Mouse (Mus musculus) cerebral cortex, adult 2 months (tissue): ENCODE data around the gene Pus7.

Source experiments
- WGBS: fragments of 180-500 bp; shearing (Covaris S2); methylation state at CpG from one replicate; pipeline ENCODE4 v1.1.7; 2018; 5-methylcytosine and 5-hydroxymethylcytosine counted together

Gene Pus7

DNA sequence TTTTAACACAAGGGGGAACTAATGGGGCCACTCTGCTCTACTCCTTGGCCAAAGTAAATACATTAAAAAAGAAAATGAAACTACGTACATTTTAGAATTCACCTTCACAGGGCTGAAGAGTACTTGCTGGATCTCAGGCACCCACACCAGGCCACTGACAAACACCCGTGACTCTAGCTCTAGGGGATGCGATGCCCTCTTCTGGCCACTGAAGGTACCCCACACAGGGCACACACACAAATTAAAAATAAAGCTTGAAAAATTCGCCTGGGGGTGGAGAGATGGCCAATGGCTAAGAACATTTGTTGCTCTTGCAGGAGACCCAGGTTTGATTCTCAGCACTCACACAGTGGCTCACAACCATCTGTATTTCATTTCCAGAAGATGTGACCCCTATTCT is 27.1 kb downstream of the Pus7 start:
- 96% methylated on average over 4 of the region's 4 CpGs for WGBS

DNA sequence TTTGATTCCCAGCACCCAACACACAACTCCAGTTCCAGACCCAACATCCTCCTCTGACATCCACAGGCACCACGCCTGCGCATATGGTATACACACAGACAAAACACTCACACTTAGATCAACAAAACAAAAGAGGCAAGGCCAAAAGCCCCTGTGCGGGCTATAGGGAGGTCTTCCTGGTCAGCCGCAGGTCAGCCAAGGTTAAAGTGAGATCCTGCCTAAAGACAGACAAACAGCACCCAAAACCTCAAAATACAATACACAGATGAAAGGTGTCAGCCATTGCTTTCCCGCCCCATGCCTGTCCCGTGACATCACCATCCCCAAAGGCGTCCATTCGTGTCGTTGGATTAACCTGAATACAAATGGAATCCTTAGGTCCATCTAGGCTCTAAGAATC is 27.9 kb downstream of the Pus7 start:
- WGBS, result 98% methylated on average over 9 of the region's 9 CpGs

DNA sequence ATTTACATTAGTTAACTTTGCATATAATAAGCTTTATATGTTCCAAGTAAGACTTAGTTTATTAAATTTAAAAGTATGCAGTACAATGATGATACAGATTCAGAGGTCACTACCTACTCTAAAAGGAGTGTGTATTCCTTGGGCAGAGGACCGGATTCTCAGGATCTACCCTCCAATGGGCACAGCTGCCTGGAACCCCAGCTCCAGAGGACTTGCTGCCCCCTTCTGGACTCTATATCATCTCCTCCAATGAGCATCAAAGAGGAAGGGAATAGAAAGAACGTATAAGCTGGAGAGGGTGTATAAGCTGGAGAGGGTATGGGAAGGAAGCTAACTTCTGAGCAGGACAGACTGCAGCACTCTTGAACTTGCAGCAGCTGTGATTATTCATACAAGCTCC is 33.6 kb downstream of the Pus7 start:
- 54% methylated on average over 2 of the region's 2 CpGs for WGBS

DNA sequence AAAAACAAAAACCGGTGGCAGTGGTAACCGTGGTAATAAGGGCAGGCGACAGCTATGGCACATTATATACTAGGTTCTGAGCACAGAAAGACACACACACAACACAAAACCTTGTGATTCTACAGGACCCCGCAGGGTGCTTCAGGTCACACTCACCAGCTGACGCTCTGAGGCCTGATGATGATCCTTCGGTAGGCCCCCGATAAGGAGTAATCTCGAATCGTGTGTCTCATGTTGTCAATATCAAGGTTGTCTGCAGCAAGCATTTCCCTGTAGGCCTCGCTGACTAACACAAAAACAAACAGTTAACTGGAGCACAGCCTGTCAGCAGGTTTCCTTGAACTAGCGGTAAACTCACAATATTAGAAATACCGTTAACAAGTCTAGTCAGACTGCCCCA is 40.2 kb downstream of the Pus7 start:
- 96% methylated on average over 12 of the region's 12 CpGs for WGBS

DNA sequence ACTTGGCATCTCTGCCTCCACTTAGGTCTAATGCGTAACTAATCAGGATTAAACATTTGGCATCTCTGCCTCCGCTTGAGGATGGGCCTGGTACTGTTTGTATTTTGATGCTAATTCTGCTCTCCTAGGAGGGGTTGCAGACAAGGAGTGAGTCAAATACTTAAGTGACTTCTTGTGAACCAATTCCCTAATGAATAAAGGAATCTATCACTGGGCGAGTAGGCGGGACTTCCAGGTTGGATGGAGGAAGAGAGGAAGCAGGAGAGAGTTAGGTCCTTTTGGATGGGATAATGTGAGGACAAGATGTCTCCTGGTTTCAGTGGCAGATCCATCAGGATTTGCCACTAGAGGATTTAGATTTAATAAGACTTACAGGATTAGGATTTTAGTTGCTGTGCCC is 46.4 kb downstream of the Pus7 start:
- WGBS, result 78% methylated on average over 4 of the region's 4 CpGs

DNA sequence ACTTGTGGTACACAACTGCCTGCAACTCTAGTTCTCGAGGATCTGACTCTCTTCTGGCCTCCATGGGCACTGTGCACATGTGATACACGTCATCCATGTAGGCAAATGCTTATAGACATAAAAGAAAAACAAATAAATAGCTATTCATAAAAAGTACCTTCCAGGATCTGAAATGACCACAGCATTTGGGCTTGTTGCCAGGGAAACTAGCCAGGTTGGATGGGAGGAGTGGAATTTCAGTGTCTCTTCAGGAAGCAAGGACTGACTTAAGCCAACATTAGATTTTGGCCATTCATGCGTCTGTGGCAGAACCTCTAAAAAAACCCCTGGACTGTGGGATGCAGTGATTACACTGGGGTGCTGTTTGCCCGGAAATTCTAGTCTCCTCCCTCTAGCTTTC is 47.1 kb downstream of the Pus7 start:
- WGBS, result 56% methylated on average over 4 of the region's 4 CpGs

DNA sequence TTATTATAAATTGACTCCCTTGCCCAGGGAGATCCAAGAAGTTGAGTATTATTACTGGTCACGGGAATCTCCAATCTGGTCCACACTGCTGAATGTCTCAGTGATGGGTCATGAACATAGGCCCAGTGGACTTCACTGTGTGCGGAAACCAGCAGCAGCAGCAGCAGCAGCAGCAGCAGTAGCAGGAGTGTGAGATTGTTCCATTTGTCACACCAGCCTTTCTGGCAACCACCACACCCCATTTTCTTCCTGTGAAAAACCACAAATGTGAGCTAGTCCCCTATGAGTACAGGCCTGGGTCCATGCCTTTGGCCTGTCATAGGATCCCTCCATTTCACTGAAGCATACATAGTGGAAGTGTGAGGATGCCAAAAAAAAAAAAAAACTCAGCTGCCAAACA is 61.6 kb downstream of the Pus7 start:
- WGBS, result 96% methylated on average over 2 of the region's 2 CpGs

DNA sequence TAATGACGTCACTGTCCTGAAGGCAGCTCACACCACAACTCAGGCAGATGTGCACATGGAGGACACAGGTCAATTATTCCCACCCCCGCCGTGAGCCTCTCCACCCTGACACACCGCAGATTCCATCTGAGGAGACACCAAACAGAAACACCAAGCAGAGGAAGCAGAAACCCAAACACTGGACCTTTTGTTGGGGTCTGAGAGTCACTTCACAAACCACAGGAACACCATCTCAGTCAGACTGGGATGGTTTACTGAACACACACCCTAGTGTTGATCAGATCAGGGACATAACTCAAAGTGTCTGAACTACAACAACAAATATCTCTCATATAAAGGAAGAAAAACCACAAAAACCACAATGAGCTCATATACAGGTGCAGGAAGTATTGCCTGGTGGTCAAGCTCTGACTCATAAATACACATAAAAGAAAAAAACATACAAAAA is 64.6 kb downstream of the Pus7 start:
- 66% methylated on average over 4 of the region's 4 CpGs for WGBS

DNA sequence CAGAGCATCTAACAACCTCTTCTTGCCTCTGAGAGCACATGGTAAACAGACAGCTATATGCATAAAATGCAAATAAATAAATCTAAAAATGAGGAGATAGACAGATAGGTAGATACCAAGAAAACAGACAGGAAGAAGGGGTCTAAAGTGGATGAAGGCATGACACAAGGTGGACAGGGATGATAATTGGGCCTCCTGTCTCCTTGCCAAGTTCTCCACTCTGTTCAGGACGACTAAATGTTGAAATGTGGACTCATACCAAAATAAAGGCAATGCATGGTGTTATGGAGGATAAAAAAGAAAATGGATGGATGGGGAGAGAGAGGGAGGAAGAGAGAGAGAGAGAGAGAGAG is 65.4 kb downstream of the Pus7 start:
- WGBS, result 64% methylated on average over 1 of the region's 1 CpGs

DNA sequence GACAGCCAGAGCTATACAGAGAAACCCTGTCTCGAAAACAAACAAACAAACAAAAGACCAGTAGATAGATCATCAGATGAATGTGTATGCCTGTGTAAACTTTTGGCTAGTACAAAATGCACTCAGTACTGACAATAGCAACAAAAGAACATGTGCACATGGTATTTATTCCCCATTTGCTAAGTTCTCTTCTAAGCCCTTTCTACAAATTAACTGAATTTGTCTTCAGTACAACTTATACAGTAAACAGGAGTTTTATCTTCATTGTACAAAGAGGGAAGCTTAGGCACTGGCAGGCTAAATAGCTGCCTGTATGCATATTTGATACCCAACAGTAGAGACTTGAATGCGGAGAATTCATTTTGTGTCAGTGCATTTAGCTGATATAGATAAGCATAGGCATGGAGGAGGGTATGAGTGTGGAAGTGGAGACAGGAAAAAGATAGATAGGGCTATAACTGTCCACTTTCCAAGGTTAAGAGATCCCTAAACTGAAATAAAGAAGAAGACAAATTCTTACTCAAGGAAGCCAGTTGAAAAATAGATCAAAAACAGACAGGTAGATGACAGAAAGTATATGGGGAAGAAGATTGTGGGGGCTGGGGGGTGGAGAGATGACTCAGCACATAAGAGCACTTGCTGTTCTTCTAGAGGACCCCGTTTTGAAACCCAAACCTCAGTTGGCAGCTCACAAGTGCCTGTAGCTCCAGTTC is 65.9 kb downstream of the Pus7 start:
- WGBS, result 84% methylated on average over 3 of the region's 3 CpGs

DNA sequence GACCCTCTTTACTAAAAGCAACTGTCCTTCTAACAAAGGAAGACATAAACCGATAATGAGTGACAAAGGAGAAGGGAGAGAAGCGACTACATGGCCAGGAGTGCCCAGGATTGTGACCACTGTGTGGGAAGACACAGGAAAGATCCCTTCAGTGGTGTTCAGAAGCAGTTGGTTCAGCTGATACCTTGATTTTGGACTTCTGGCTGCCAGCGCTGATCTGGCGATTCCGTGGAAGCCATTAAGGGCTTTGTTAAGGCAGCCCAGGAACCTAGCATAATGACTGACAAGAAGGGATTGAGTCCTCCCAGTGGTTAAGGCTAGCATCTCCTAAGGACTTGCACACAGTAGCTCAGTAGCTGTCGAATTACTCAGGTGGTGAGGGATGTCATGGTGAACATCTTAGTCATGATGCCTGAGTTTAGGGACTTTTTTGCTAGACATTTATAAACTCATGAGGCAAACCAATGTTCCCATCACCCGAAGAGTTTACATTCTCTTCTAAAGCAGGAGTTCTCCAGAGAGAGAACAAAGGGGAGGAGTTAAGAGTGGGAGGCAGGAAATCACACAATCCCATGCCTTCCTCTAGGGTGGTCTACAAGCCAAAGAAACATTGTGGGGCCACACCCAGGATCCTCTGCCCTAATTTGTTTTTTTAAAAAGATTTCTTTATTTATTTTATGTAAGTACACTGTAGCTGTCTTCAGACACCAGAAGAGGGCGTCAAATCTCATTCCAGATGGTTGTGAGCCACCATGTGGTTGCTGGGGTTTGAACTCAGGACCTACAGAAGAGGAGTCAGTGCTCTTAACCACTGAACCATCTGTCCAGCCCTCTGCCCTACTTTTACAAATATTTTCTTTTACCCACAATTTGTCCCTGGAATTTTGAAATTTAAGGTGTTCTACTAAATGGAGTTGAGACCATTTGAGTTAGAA is 69.8 kb downstream of the Pus7 start:
- WGBS, result 90% methylated on average over 8 of the region's 8 CpGs

DNA sequence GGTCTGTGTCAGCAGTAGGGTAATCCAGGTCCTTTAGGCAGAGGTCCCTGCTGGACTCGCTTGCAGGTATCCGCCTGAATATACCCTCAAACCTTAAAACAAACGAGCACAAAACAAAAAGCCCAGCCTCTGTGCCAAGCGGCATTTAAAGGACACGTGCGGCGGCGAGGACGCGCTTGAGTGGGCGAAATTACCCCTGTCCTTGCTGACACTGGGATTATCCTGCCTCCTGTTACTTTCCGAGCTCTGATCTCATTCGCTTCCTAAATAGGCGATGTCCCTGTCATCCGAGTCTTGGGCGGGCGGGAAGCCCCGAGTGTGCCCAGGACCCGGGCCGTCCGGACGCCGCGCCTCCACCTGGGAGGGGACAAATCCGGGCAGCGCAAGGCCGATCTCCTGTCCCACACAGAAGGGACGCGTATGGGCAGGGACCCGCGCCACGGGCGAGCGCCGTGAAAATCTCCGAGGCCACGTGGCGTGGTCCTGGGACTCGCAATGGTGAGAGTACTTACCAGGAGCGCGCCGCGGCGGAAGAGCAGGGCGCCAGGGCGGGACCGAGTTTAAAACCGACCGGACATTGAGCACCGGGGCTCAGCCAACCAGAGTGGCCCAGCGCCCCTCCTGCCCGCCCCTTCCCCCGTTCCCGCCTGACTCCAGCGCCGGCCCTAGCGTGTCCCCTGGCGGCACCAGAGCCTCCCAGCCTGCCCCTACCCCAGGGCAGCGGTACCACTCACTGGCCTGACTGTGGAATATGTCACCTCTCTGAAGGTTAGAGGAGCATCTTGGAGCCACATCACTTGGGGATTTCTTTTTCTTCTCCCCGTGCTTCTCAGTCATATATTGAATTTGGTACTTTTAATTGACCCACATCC is 71.1 kb downstream of the Pus7 start:
- WGBS, result 2% methylated on average over 55 of the region's 60 CpGs

DNA sequence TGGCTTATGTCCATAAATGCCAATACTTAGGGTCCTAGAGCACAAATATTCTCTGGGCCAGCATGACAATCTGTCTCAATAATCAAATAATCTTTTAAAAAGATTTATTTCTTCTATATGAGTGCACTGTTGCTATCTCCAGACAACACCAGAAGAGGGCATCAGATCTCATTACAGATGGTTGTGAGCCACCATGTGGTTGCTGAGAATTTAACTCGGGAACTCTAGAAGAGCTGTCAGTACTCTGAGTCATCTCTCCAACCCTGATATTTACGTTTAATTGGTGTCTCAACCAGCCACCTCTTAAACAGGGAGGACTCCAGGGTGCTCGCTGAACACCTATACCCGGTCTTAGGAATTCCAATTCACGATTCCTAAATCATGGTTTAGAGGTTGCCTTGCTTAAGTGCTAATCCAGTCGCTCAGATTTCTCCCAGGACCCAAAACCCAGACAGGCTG is 71.8 kb downstream of the Pus7 start:
- 30% methylated on average over 6 of the region's 6 CpGs for WGBS

DNA sequence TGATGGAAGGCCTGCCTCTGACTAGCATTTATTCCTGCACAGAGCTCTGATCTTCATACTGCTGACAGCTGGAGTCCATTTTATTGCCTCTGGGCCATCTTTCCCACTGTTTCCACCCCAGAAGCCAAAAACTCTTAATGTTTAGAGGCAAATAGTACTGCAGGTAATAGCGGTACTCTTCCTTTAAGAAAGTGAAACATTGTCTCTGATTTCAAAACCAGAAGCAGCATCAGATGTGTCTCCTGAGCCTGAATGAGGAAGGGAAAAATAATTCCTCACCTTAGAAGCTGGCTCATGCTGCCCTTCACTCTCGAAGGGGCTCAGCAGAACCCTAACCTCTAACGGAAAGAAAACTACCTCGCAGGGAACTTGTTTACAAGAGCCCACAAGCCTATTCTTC is 72.3 kb downstream of the Pus7 start:
- WGBS, result 97% methylated on average over 4 of the region's 4 CpGs

DNA sequence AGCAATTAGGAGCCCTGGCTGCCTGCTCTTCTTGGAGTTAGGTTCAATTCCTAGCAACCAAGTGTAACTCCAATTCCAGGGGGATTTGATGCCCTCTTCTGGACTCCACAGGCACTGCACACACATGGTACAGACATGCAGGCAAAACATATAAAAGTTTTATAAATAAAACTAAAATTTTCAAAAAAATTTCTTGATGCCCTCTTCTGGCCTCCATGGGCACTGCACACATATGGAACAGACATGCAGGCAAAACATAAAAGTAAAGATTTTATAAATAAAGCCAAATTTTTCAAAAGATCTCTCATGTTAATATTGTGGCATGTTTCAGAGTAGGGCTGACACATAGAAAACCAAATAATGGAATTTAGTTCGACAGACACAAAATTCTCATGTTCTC is 73.8 kb downstream of the Pus7 start:
- WGBS, result 94% methylated on average over 1 of the region's 1 CpGs

DNA sequence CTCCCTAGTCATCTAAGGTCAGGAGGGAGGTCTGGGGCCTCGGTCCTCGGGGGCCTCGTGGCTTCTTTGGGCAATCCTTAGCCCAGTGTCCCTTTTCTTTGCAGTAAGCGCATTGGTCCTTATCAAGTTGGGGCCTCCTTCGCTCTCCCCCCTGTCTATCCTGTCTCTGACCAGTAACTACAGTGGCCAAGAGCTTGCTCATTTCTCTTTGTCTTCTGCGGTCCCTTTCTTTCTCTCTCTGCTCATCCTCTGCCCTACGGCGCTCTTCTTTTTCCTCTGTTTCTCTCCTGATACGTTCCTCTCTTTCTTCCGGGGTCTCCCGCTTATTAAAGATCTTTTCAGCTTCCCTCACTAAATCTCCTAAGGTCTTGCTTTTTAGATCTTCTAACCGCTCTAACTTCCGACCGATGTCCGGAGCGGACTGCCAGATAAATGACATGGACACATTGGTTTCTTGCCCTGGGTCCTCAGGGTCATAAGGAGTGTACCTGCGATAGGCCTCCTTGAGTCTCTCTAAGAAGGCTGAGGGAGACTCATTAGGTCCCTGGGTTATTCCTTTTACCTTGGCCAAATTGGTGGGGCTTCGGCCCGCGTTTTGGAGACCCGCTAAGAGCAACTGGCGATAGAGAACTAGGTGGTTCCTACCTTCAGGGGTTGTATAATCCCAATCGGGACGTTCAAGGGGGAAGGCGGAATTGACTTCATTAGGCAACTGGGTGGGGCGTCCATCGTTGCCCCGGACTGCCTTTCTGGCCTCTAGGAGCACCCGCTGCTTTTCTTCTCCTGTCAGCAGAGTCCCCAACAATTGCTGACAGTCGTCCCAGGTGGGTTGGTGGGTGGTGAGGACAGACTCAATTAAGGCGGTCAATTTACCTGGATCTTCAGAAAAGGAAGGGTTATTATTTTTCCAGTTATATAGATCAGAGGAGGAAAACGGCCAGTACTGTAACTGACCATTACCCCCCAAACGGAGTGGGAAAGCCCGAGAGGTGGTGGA is 76.6 kb downstream of the Pus7 start:
- WGBS, result 98% methylated on average over 34 of the region's 34 CpGs

DNA sequence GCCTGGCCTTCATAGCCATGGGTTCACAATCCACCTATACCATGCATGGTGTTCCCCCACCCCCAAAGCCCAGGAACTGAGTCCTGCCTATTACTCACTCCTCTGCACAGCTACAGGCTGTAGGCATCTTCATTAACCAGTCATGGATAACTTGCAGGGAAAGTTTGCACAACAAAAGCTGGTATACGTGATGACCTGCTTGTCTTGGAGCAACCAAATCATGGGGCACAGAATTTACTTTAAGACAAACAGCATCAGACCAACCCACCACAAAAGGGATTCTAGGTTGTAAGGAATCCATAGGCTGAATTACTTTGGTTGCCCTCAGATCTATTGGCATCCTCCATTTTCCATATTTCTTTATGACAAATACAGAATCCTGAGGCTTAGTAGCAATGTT is 86.1 kb downstream of the Pus7 start:
- WGBS, result 97% methylated on average over 1 of the region's 1 CpGs
